Mouse (Mus musculus): ENCODE measurements at regions not wholly inside any gene's neighbourhood (a gene's known extent, or its start where the extent isn't known, plus 50 kb on each side); places are given as distances from the start of the nearest gene placed in this dataset.

- H3K9ac ChIP-seq (ENCODE audit: low read length) = no peak overlapping the region
- H3K36me3 ChIP-seq (ENCODE audit: control insufficient read depth, insufficient read depth, low read length) = no peaks in the 10 kb centered on the region
- no peak overlapping the region for H3K4me3 ChIP-seq (replicated peaks; ENCODE audit: low read length)
- H3K4me1 ChIP-seq (ENCODE audit: control insufficient read depth, insufficient read depth, low read length) = no peaks in the 10 kb centered on the region
- 84% methylated on average over 1 of the region's 1 CpGs for WGBS
- no peak for ATAC-seq (ENCODE audit: insufficient read depth, low FRiP score)
- no peak overlapping the region for H3K27ac ChIP-seq (ENCODE audit: low read length)
- no peaks in the 10 kb centered on the region for H3K9me3 ChIP-seq (replicated peaks; ENCODE audit: control insufficient read depth, low read length)
- no peak overlapping the region for H3K4me2 ChIP-seq (ENCODE audit: low read depth, low read length)
- no peaks in the 10 kb centered on the region for H3K27me3 ChIP-seq (ENCODE audit: control insufficient read depth, insufficient read depth, low read length)
These were observed 594.7 kb upstream of the Adamts9 start for GRCm38 (mm10) chr6:93537971-93538370.

DNA sequence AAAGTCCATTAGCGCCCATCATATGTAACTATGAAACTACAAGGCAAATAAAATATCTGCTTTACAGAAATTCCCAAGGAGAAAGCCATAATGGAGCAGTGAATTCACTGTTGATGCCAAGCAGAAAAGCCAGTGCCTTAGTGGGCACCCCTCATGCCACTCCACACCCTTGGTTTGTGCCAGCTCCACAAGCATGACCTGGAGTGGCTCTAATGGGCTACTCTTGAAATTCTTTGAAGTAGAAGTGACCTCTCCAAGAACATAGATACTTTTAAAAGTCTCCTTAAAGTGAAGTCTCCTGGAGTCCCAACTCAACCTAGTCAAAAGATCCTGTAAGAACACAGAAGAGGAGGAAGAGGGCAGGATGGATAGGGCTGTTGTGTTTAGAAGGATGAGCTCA lies 593.8 kb upstream of the Adamts9 start:
- no peaks in the 10 kb centered on the region for H3K36me3 ChIP-seq (ENCODE audit: control insufficient read depth, insufficient read depth, low read length)
- ATAC-seq (ENCODE audit: insufficient read depth, low FRiP score) = no peak
- H3K4me3 ChIP-seq (replicated peaks; ENCODE audit: low read length) = no peak overlapping the region
- no peaks in the 10 kb centered on the region for H3K27me3 ChIP-seq (ENCODE audit: control insufficient read depth, insufficient read depth, low read length)
- no peaks in the 10 kb centered on the region for H3K9me3 ChIP-seq (replicated peaks; ENCODE audit: control insufficient read depth, low read length)
- no peak overlapping the region for H3K27ac ChIP-seq (ENCODE audit: low read length)
- H3K4me2 ChIP-seq (ENCODE audit: low read depth, low read length) = no peak overlapping the region
- no peaks in the 10 kb centered on the region for H3K4me1 ChIP-seq (ENCODE audit: control insufficient read depth, insufficient read depth, low read length)
- WGBS = 94% methylated on average over 1 of the region's 1 CpGs
- H3K9ac ChIP-seq (ENCODE audit: low read length) = no peak overlapping the region

DNA sequence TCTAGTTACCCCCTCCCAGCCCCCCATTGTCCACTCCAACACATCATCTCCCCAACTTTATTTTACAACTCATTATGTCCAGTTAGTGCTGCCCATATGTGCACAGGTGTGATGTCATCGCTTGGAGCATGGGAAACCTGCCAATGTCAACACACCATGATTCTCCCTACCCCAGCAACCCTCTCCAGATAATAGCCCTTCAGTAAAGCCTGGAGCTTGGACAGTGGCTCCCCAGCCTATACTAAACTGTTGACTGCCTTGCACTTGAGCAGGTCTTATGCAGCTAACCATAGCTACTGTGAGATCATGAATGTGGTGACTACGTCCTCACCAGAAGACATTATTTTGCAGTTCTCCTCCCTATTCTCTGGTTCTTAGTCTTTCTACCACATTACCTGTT lies 570.5 kb upstream of the Adamts9 start:
- Histone ChIP-seq H3K27ac (ENCODE audit: low read length) (no peak overlapping the region), H3K4me3 (replicated peaks; ENCODE audit: low read length) (no peak overlapping the region), H3K36me3 (ENCODE audit: control insufficient read depth, insufficient read depth, low read length) (no peaks in the 10 kb centered on the region), H3K9me3 (replicated peaks; ENCODE audit: control insufficient read depth, low read length) (no peaks in the 10 kb centered on the region), H3K4me2 (ENCODE audit: low read depth, low read length) (no peak overlapping the region), H3K4me1 (ENCODE audit: control insufficient read depth, insufficient read depth, low read length) (no peaks in the 10 kb centered on the region), H3K27me3 (ENCODE audit: control insufficient read depth, insufficient read depth, low read length) (no peaks in the 10 kb centered on the region), H3K9ac (ENCODE audit: low read length) (no peak overlapping the region)
- 81% methylated on average over 2 of the region's 2 CpGs for WGBS
- no peak for ATAC-seq (ENCODE audit: insufficient read depth, low FRiP score)

DNA sequence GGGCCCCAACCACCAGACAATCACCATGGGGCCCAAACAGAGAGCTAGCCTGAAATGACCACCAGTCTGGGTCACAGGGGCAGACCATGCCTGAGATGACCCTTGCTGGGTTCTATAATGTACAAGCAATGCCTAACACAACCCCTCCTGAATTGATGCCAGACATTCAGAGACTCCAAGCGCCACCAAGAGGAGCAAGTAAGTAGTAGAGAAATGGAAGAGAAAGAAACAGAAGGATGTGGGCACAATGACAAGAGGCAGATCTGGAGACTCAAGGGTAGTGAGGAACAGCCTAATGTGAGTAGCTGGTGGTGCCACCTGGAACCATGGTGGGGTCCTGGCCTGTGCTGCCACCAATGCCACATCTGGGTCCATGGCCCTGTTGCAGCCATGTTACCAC lies 566.6 kb upstream of the Adamts9 start:
- no peaks in the 10 kb centered on the region for H3K36me3 ChIP-seq (ENCODE audit: control insufficient read depth, insufficient read depth, low read length)
- H3K27me3 ChIP-seq (ENCODE audit: control insufficient read depth, insufficient read depth, low read length) = no peaks in the 10 kb centered on the region
- no peak overlapping the region for H3K4me3 ChIP-seq (replicated peaks; ENCODE audit: low read length)
- no peak overlapping the region for H3K4me2 ChIP-seq (ENCODE audit: low read depth, low read length)
- no peak overlapping the region for H3K9ac ChIP-seq (ENCODE audit: low read length)
- WGBS = 48% methylated on average over 1 of the region's 1 CpGs
- H3K4me1 ChIP-seq (ENCODE audit: control insufficient read depth, insufficient read depth, low read length) = no peaks in the 10 kb centered on the region
- no peak overlapping the region for H3K27ac ChIP-seq (ENCODE audit: low read length)
- no peak for ATAC-seq (ENCODE audit: insufficient read depth, low FRiP score)
- H3K9me3 ChIP-seq (replicated peaks; ENCODE audit: control insufficient read depth, low read length) = no peaks in the 10 kb centered on the region

GRCm38 (mm10) chr6:93497824-93498223 lies 554.5 kb upstream of the Adamts9 start:
- no peaks in the 10 kb centered on the region for H3K27me3 ChIP-seq (ENCODE audit: control insufficient read depth, insufficient read depth, low read length)
- H3K36me3 ChIP-seq (ENCODE audit: control insufficient read depth, insufficient read depth, low read length) = no peaks in the 10 kb centered on the region
- no peaks in the 10 kb centered on the region for H3K9me3 ChIP-seq (replicated peaks; ENCODE audit: control insufficient read depth, low read length)
- ATAC-seq (ENCODE audit: insufficient read depth, low FRiP score) = no peak
- no peaks in the 10 kb centered on the region for H3K4me1 ChIP-seq (ENCODE audit: control insufficient read depth, insufficient read depth, low read length)
- no peak overlapping the region for H3K4me3 ChIP-seq (replicated peaks; ENCODE audit: low read length)
- H3K27ac ChIP-seq (ENCODE audit: low read length) = no peak overlapping the region
- no peak overlapping the region for H3K4me2 ChIP-seq (ENCODE audit: low read depth, low read length)
- no peak overlapping the region for H3K9ac ChIP-seq (ENCODE audit: low read length)
- 50% methylated on average over 4 of the region's 4 CpGs for WGBS

GRCm38 (mm10) chr6:93488441-93488955 lies 545.2 kb upstream of the Adamts9 start:
- Histone ChIP-seq H3K9me3 (replicated peaks; ENCODE audit: control insufficient read depth, low read length) (no peaks in the 10 kb centered on the region), H3K4me1 (ENCODE audit: control insufficient read depth, insufficient read depth, low read length) (no peaks in the 10 kb centered on the region), H3K36me3 (ENCODE audit: control insufficient read depth, insufficient read depth, low read length) (no peaks in the 10 kb centered on the region), H3K9ac (ENCODE audit: low read length) (no peak overlapping the region), H3K4me2 (ENCODE audit: low read depth, low read length) (no peak overlapping the region), H3K27me3 (ENCODE audit: control insufficient read depth, insufficient read depth, low read length) (no peaks in the 10 kb centered on the region), H3K4me3 (replicated peaks; ENCODE audit: low read length) (no peak overlapping the region), H3K27ac (ENCODE audit: low read length) (no peak overlapping the region)
- 76% methylated on average over 2 of the region's 2 CpGs for WGBS
- ATAC-seq (ENCODE audit: insufficient read depth, low FRiP score) = no peak

GRCm38 (mm10) chr6:93478521-93478920 lies 535.2 kb upstream of the Adamts9 start:
- WGBS = 96% methylated on average over 2 of the region's 2 CpGs
- no peaks in the 10 kb centered on the region for H3K9me3 ChIP-seq (replicated peaks; ENCODE audit: control insufficient read depth, low read length)
- H3K36me3 ChIP-seq (ENCODE audit: control insufficient read depth, insufficient read depth, low read length) = no peaks in the 10 kb centered on the region
- no peaks in the 10 kb centered on the region for H3K4me1 ChIP-seq (ENCODE audit: control insufficient read depth, insufficient read depth, low read length)
- no peak overlapping the region for H3K4me2 ChIP-seq (ENCODE audit: low read depth, low read length)
- no peaks in the 10 kb centered on the region for H3K27me3 ChIP-seq (ENCODE audit: control insufficient read depth, insufficient read depth, low read length)
- H3K4me3 ChIP-seq (replicated peaks; ENCODE audit: low read length) = no peak overlapping the region
- ATAC-seq (ENCODE audit: insufficient read depth, low FRiP score) = no peak
- H3K9ac ChIP-seq (ENCODE audit: low read length) = no peak overlapping the region
- no peak overlapping the region for H3K27ac ChIP-seq (ENCODE audit: low read length)

- Histone ChIP-seq H3K36me3 (ENCODE audit: control insufficient read depth, insufficient read depth, low read length) (no peaks in the 10 kb centered on the region), H3K27ac (ENCODE audit: low read length) (no peak overlapping the region), H3K4me2 (ENCODE audit: low read depth, low read length) (no peak overlapping the region), H3K9me3 (replicated peaks; ENCODE audit: control insufficient read depth, low read length) (no peaks in the 10 kb centered on the region), H3K4me1 (ENCODE audit: control insufficient read depth, insufficient read depth, low read length) (no peaks in the 10 kb centered on the region), H3K27me3 (ENCODE audit: control insufficient read depth, insufficient read depth, low read length) (no peaks in the 10 kb centered on the region), H3K4me3 (replicated peaks; ENCODE audit: low read length) (no peak overlapping the region), H3K9ac (ENCODE audit: low read length) (no peak overlapping the region)
- ATAC-seq (ENCODE audit: insufficient read depth, low FRiP score) = no peak
- WGBS = 21% methylated on average over 1 of the region's 1 CpGs
These were observed 531.7 kb upstream of the Adamts9 start for GRCm38 (mm10) chr6:93474981-93475380.

- no peak overlapping the region for H3K4me3 ChIP-seq (replicated peaks; ENCODE audit: low read length)
- no peak overlapping the region for H3K4me2 ChIP-seq (ENCODE audit: low read depth, low read length)
- H3K4me1 ChIP-seq (ENCODE audit: control insufficient read depth, insufficient read depth, low read length) = no peaks in the 10 kb centered on the region
- no peaks in the 10 kb centered on the region for H3K9me3 ChIP-seq (replicated peaks; ENCODE audit: control insufficient read depth, low read length)
- H3K27me3 ChIP-seq (ENCODE audit: control insufficient read depth, insufficient read depth, low read length) = no peaks in the 10 kb centered on the region
- WGBS = 88% methylated on average over 5 of the region's 5 CpGs
- H3K36me3 ChIP-seq (ENCODE audit: control insufficient read depth, insufficient read depth, low read length) = no peaks in the 10 kb centered on the region
- H3K27ac ChIP-seq (ENCODE audit: low read length) = no peak overlapping the region
- ATAC-seq (ENCODE audit: insufficient read depth, low FRiP score) = no peak
- H3K9ac ChIP-seq (ENCODE audit: low read length) = no peak overlapping the region
These were observed 524.6 kb upstream of the Adamts9 start for GRCm38 (mm10) chr6:93467867-93468266.

DNA sequence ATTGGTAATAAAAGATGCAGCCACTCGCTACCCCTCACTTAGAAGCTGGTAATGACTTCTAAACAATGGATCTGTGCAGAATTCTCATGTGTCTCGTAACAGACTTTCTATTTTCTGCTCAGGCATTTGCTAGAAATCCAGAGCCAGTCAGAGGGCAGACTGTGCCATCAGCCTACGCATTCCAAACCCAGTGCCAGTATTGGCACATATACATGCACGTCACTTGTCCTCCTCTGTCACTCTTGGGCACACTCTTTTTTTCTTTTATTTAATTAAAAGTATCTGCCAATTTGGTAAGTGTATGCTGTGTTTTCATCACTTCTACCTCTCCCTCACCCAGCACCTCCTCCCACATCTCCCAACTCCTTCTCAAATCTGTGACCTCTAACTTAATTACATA lies 519.6 kb upstream of the Adamts9 start:
- no peaks in the 10 kb centered on the region for H3K27me3 ChIP-seq (ENCODE audit: control insufficient read depth, insufficient read depth, low read length)
- 75% methylated on average over 4 of the region's 4 CpGs for WGBS
- no peak overlapping the region for H3K4me2 ChIP-seq (ENCODE audit: low read depth, low read length)
- no peak for ATAC-seq (ENCODE audit: insufficient read depth, low FRiP score)
- no peaks in the 10 kb centered on the region for H3K4me1 ChIP-seq (ENCODE audit: control insufficient read depth, insufficient read depth, low read length)
- H3K4me3 ChIP-seq (replicated peaks; ENCODE audit: low read length) = no peak overlapping the region
- no peaks in the 10 kb centered on the region for H3K36me3 ChIP-seq (ENCODE audit: control insufficient read depth, insufficient read depth, low read length)
- no peak overlapping the region for H3K27ac ChIP-seq (ENCODE audit: low read length)
- no peak overlapping the region for H3K9ac ChIP-seq (ENCODE audit: low read length)
- no peaks in the 10 kb centered on the region for H3K9me3 ChIP-seq (replicated peaks; ENCODE audit: control insufficient read depth, low read length)
